Mouse (Mus musculus): Measurements from ENCODE around the gene Omg. TPM values are rescaled to one million over a fixed set of nuclear protein-coding genes. Genes with fewer than 3 reads are reported as not detected.

Gene Omg
- polyA plus RNA-seq (2015; fragmentation: Nextera tagmentation; extraction: Ambion mirVana), result 1.5 and 2.4 TPM in 2 replicates

GRCm38 (mm10) chr11:79503845-79504244 lies at the start of gene Omg:
Omg (minus strand) TSS chr11:79504084.
- peak; percentile 84 for ATAC-seq (ENCODE audit: low read depth)
- Histone ChIP-seq H3K27me3 (no peaks in the 10 kb centered on the region), H3K4me2 (no peak within 1 kb of the TSS), H3K9me3 (no peaks in the 10 kb centered on the region), H3K4me1 (replicated peaks) (peaks cover 19% of the 10 kb centered on the region), H3K27ac (replicated peaks) (no peak within 1 kb of the TSS), H3K36me3 (no peaks in the 10 kb centered on the region), H3K4me3 (no peak within 1 kb of the TSS), H3K9ac (no peak within 1 kb of the TSS)
- WGBS, result 32% methylated on average over 8 of the region's 8 CpGs

GRCm38 (mm10) chr11:79552622-79553021 lies 48.7 kb upstream of the Omg start:
- H3K4me2 ChIP-seq, result no peak overlapping the region
- H3K9me3 ChIP-seq, result no peaks in the 10 kb centered on the region
- H3K4me3 ChIP-seq, result no peak overlapping the region
- H3K27ac ChIP-seq (replicated peaks), result no peak overlapping the region
- H3K27me3 ChIP-seq, result no peaks in the 10 kb centered on the region
- 88% methylated on average over 1 of the region's 1 CpGs for WGBS
- H3K36me3 ChIP-seq, result peaks cover 80% of the 10 kb centered on the region
- H3K9ac ChIP-seq, result no peak overlapping the region
- no peaks in the 10 kb centered on the region for H3K4me1 ChIP-seq (replicated peaks)
- ATAC-seq (ENCODE audit: low read depth), result no peak

GRCm38 (mm10) chr11:79536293-79536692 lies 32.4 kb upstream of the Omg start:
- H3K4me2 ChIP-seq, result no peak overlapping the region
- H3K27me3 ChIP-seq, result no peaks in the 10 kb centered on the region
- ATAC-seq (ENCODE audit: low read depth), result no peak
- H3K4me3 ChIP-seq, result no peak overlapping the region
- WGBS, result 95% methylated on average over 3 of the region's 3 CpGs
- no peak overlapping the region for H3K9ac ChIP-seq
- peaks cover 43% of the 10 kb centered on the region for H3K36me3 ChIP-seq
- H3K9me3 ChIP-seq, result no peaks in the 10 kb centered on the region
- H3K27ac ChIP-seq (replicated peaks), result no peak overlapping the region
- H3K4me1 ChIP-seq (replicated peaks), result no peaks in the 10 kb centered on the region

- no peaks in the 10 kb centered on the region for H3K4me1 ChIP-seq (replicated peaks)
- H3K4me2 ChIP-seq, result no peak overlapping the region
- no peaks in the 10 kb centered on the region for H3K27me3 ChIP-seq
- H3K36me3 ChIP-seq, result peaks cover 45% of the 10 kb centered on the region
- H3K9me3 ChIP-seq, result no peaks in the 10 kb centered on the region
- no peak overlapping the region for H3K27ac ChIP-seq (replicated peaks)
- WGBS, result 90% methylated on average over 4 of the region's 4 CpGs
- no peak overlapping the region for H3K4me3 ChIP-seq
- H3K9ac ChIP-seq, result no peak overlapping the region
- ATAC-seq (ENCODE audit: low read depth), result no peak
Observed at GRCm38 (mm10) chr11:79535554-79535953, 31.7 kb upstream of the Omg start.

- no peaks in the 10 kb centered on the region for H3K4me1 ChIP-seq (replicated peaks)
- no peaks in the 10 kb centered on the region for H3K27me3 ChIP-seq
- no peaks in the 10 kb centered on the region for H3K9me3 ChIP-seq
- H3K4me3 ChIP-seq, result no peak overlapping the region
- no peak overlapping the region for H3K9ac ChIP-seq
- no peak overlapping the region for H3K27ac ChIP-seq (replicated peaks)
- no peak overlapping the region for H3K4me2 ChIP-seq
- ATAC-seq (ENCODE audit: low read depth), result no peak
- H3K36me3 ChIP-seq, result peaks cover 38% of the 10 kb centered on the region
- WGBS, result 89% methylated on average over 8 of the region's 8 CpGs
Observed at GRCm38 (mm10) chr11:79533950-79534690, 30.2 kb upstream of the Omg start.

- 90% methylated on average over 6 of the region's 6 CpGs for WGBS
- Histone ChIP-seq H3K9ac (no peak overlapping the region), H3K4me2 (no peak overlapping the region), H3K36me3 (peaks cover 38% of the 10 kb centered on the region), H3K9me3 (no peaks in the 10 kb centered on the region), H3K4me3 (no peak overlapping the region), H3K27ac (replicated peaks) (no peak overlapping the region), H3K27me3 (no peaks in the 10 kb centered on the region), H3K4me1 (replicated peaks) (no peaks in the 10 kb centered on the region)
- ATAC-seq (ENCODE audit: low read depth), result no peak
Observed at GRCm38 (mm10) chr11:79533311-79533710, 29.4 kb upstream of the Omg start.

- H3K4me3 ChIP-seq, result no peak overlapping the region
- peaks cover 24% of the 10 kb centered on the region for H3K36me3 ChIP-seq
- H3K9me3 ChIP-seq, result no peaks in the 10 kb centered on the region
- no peaks in the 10 kb centered on the region for H3K4me1 ChIP-seq (replicated peaks)
- WGBS, result 94% methylated on average over 4 of the region's 4 CpGs
- no peaks in the 10 kb centered on the region for H3K27me3 ChIP-seq
- no peak for ATAC-seq (ENCODE audit: low read depth)
- H3K4me2 ChIP-seq, result no peak overlapping the region
- H3K27ac ChIP-seq (replicated peaks), result no peak overlapping the region
- H3K9ac ChIP-seq, result no peak overlapping the region
Observed at GRCm38 (mm10) chr11:79531485-79531884, 27.6 kb upstream of the Omg start.

GRCm38 (mm10) chr11:79530774-79531173 lies 26.9 kb upstream of the Omg start:
- H3K36me3 ChIP-seq, result peaks cover 16% of the 10 kb centered on the region
- no peaks in the 10 kb centered on the region for H3K27me3 ChIP-seq
- H3K4me3 ChIP-seq, result no peak overlapping the region
- 89% methylated on average over 11 of the region's 11 CpGs for WGBS
- H3K27ac ChIP-seq (replicated peaks), result no peak overlapping the region
- H3K4me1 ChIP-seq (replicated peaks), result no peaks in the 10 kb centered on the region
- H3K9ac ChIP-seq, result no peak overlapping the region
- no peak for ATAC-seq (ENCODE audit: low read depth)
- no peaks in the 10 kb centered on the region for H3K9me3 ChIP-seq
- no peak overlapping the region for H3K4me2 ChIP-seq

- H3K27me3 ChIP-seq, result no peaks in the 10 kb centered on the region
- no peak within 1 kb of the TSS for H3K4me2 ChIP-seq
- no peak within 1 kb of the TSS for H3K4me3 ChIP-seq
- no peaks in the 10 kb centered on the region for H3K4me1 ChIP-seq (replicated peaks)
- no peaks in the 10 kb centered on the region for H3K9me3 ChIP-seq
- no peak within 1 kb of the TSS for H3K27ac ChIP-seq (replicated peaks)
- no peak within 1 kb of the TSS for H3K9ac ChIP-seq
- no peak for ATAC-seq (ENCODE audit: low read depth)
- WGBS, result 91% methylated on average over 7 of the region's 7 CpGs
- peaks cover 14% of the 10 kb centered on the region; the same call in 1 of the 2 replicates for H3K36me3 ChIP-seq
Observed at GRCm38 (mm10) chr11:79530333-79530761, 26.5 kb upstream of the Omg start, which contains the start of the genes Evi2 and Evi2a. Evi2 (minus strand) TSS chr11:79530589. Evi2a (minus strand) TSS chr11:79530609.

GRCm38 (mm10) chr11:79529736-79530135 lies 25.9 kb upstream of the Omg start:
- H3K9ac ChIP-seq, result no peak overlapping the region
- H3K36me3 ChIP-seq, result peaks cover 14% of the 10 kb centered on the region; the same call in 1 of the 2 replicates
- no peak overlapping the region for H3K27ac ChIP-seq (replicated peaks)
- 86% methylated on average over 2 of the region's 2 CpGs for WGBS
- no peaks in the 10 kb centered on the region for H3K4me1 ChIP-seq (replicated peaks)
- H3K9me3 ChIP-seq, result no peaks in the 10 kb centered on the region
- no peak for ATAC-seq (ENCODE audit: low read depth)
- H3K4me3 ChIP-seq, result no peak overlapping the region
- no peaks in the 10 kb centered on the region for H3K27me3 ChIP-seq
- H3K4me2 ChIP-seq, result no peak overlapping the region

- no peak for ATAC-seq (ENCODE audit: low read depth)
- Histone ChIP-seq H3K4me2 (no peak overlapping the region), H3K27me3 (no peaks in the 10 kb centered on the region), H3K4me1 (replicated peaks) (no peaks in the 10 kb centered on the region), H3K36me3 (peaks cover 14% of the 10 kb centered on the region; the same call in 1 of the 2 replicates), H3K27ac (replicated peaks) (no peak overlapping the region), H3K4me3 (no peak overlapping the region), H3K9me3 (no peaks in the 10 kb centered on the region), H3K9ac (no peak overlapping the region)
- 95% methylated on average over 6 of the region's 6 CpGs for WGBS
Observed at GRCm38 (mm10) chr11:79529226-79529625, 25.3 kb upstream of the Omg start.

GRCm38 (mm10) chr11:79528601-79529000 lies 24.7 kb upstream of the Omg start:
- no peak overlapping the region for H3K27ac ChIP-seq (replicated peaks)
- ATAC-seq (ENCODE audit: low read depth), result no peak
- WGBS, result 92% methylated on average over 3 of the region's 3 CpGs

More at GRCm38 (mm10) chr11:79528601-79529000, 24.7 kb upstream of the Omg start:
- H3K9me3 ChIP-seq, result no peaks in the 10 kb centered on the region
- no peaks in the 10 kb centered on the region for H3K27me3 ChIP-seq
- no peak overlapping the region for H3K4me3 ChIP-seq
- H3K9ac ChIP-seq, result no peak overlapping the region
- no peak overlapping the region for H3K4me2 ChIP-seq
- H3K36me3 ChIP-seq, result peaks cover 19% of the 10 kb centered on the region; the same call in 1 of the 2 replicates
- H3K4me1 ChIP-seq (replicated peaks), result no peaks in the 10 kb centered on the region

Data from neural tube, embryonic 13.5 days (tissue).